Mouse (Mus musculus): ENCODE data around the gene Rps29.

Gene Rps29

GRCm38 (mm10) chr12:69127626-69128025, 31.4 kb downstream of the Rps29 start:
- no peak for DNase-seq

GRCm38 (mm10) chr12:69127170-69127569, 31.8 kb downstream of the Rps29 start:
- DNase-seq, result peak; percentile 11

- DNase-seq, result no peak
These were observed 33.9 kb downstream of the Rps29 start for GRCm38 (mm10) chr12:69125066-69125465.

- DNase-seq, result no peak
These were observed 36.2 kb downstream of the Rps29 start for GRCm38 (mm10) chr12:69122801-69123200.

- no peak for DNase-seq
These were observed 39.1 kb downstream of the Rps29 start for GRCm38 (mm10) chr12:69119908-69120307.
